Mouse (Mus musculus): ENCODE measurements around the gene Car11.
"Not testable (repeated sequence)": the region's sequence is repeated elsewhere in the genome, so short reads cannot be mapped to it uniquely, and the experiment has no call there.

Car11 gene

DNA sequence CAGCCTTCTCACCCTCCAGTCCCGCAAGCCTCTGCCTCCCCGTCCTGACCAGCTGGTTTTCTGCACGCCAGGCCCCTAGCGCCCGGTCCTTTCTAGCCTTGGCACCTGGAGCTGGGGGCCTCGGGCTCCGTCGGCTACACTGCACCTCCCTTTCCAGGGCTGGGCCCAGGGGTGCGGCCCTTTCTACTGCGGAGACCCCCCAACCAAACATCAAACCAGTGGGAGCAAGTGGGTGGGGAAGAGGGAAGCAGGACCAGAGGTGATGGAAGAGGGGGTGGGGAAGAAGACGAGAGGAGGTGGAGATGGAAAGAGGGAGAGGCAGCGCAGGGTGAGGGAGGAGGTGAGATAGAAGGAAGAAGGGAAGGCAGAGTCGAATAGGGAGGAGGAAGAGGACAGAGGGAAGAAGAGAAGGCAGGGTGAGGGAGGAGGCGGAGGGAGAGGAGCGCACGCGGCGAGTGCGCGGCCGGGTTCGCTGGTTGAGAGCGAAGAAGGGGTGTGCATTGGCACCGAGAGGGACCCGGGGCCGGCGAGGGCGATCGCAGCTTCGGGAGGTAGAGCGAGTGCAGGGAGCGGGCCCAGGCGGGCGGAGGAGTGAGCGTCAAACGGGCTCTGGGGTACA is at the start of gene Car11:
Gene Car11 (plus strand): TSS at position 321 of the 619 bp plus-strand sequence.
- DNase-seq = no peak

- DNase-seq = not testable (repeated sequence)
Observed at GRCm38 (mm10) chr7:45650484-45650883, 49.2 kb upstream of the Car11 start.

GRCm38 (mm10) chr7:45654424-45655047 is 45.1 kb upstream of the Car11 start:
- DNase-seq = no peak

GRCm38 (mm10) chr7:45660746-45661478 is 38.7 kb upstream of the Car11 start:
- DNase-seq = no peak

- not testable (repeated sequence) for DNase-seq
Observed at GRCm38 (mm10) chr7:45661702-45662101, 37.9 kb upstream of the Car11 start.

DNA sequence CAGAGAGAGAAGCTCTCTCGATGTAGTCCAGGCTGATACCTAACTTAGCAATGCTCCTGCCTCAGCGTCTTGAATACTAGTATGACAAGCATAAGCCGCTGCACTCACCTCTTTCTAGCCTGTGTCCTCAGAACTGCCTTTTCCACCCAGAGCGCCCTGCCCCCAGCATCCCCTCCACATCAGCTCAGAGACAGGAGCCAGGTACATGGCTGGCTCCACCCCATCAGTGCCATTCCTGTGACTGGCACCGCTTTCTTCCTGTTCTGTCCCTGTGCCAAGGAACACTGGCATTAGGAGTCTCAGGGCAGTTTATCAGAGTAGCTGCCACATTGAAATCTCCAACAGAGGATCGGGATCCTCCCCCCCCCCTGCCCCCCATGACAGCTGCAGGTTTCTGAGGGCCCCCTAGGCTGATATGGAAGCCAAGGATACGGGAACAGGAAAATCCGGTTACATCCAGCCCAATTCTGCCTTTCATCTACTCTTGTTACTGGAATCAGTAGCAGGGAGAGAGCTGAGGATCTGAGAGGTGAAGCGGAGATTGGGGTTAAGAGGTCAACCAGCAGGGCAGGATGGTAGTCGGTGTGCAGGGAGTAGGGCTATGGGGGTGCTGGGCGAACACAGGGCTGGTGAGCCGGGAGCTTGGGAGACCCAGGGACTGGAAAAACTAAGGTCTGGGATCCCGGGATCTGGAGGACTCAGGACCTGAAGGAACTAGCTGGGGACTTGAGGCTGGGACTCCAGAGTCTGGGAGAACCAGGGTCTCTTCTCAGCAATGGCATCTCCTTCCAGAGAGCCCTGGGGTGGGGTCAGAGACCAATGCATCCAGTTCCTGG is 34.1 kb upstream of the Car11 start:
- no peak for DNase-seq

DNA sequence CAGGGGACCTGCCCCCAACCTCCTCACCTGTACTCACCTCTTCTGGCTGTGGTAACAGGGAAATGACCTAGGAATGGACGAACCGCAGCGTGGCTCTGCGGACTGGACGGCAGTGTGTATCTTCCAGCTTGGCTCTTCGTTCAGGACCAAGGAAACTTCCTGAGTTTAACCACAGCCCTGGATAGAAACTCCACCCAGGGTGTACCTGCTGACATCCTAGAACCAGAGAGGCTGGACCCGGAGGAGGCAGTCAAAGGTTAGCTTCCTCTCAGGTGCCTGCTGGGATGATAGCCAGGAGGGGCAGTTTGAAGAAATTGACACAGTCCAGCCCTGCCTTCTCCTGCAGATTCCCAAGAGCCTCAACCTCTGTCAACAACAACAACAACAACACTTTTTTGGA is 33.5 kb upstream of the Car11 start, which contains the start of gene Fut2:
Gene Fut2 (minus strand): TSS at position 234 of the 400 bp plus-strand sequence.
- DNase-seq = no peak

- DNase-seq = no peak
Observed at GRCm38 (mm10) chr7:45667761-45668160, 31.9 kb upstream of the Car11 start.

DNA sequence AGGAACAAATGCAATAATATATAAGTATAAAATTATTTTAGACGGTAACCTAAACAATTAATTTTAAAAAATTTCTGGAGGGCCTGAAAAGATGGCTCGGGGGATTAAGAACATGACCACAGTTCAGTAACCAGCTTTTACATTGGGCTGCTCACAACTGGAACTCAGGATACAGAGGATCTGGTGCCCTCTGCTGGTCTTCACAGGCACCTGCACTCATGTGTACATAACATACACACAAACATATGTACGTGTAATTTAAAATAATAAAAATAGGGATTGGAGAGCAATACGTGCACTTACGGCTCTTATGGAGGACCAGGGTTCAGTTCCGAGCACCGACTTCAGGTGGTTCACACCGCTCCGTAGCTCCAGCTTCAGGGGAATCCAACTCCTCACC is 30.7 kb upstream of the Car11 start:
- DNase-seq = no peak

- DNase-seq = no peak
Observed at GRCm38 (mm10) chr7:45677627-45678295, 21.9 kb upstream of the Car11 start.

DNA sequence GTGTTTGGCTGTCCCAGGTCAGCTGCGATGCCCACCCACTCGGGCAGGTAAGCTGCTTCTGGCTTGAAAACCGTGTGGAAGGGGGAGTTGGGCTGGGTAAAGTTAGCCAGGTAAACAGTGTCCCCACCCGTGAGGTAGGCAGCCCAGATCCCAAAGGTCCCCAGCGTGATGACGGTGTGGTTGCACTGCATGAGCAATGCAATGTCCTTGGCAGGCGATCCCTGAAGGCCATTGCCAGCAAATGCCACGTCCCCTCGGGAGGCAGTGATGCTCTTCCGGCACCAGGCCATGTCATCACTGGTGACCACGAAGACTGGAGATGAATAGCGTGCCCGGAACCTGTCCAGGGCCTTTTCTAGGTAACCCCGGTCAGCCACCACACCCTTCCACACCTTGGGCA is 21.1 kb upstream of the Car11 start:
- DNase-seq = no peak

DNA sequence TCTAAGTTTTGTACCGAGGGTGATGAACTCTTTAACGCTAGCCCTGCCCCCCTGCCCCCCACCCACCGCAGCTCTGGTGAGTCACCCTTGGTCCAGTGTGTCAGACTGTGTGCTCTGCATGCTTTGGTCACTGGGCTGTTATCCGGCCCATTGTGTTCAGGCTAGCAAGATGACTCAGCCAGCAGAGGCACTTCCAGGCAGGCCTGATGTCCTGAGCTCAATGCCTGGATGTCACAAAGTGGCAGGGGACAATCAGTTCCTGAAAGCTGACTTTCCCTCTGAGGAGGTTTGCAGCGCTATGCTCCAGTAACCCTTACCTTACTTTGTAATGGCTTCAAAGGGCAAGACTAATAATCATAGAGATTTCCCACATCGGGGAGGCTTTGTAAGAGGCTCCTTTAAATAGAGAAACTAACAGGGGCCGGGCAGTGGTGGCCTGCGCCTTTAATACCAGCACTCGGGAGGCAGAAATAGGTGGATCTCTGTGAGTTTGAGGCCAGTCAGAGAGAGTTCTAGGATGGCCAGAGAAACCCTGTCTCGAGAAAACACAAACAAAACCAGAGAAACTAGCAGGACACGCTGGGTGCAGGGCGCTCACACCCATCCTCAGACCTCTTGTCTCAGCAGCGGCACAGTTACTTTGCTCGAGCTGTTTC is 19.5 kb upstream of the Car11 start:
- peak; percentile 62 for DNase-seq

DNA sequence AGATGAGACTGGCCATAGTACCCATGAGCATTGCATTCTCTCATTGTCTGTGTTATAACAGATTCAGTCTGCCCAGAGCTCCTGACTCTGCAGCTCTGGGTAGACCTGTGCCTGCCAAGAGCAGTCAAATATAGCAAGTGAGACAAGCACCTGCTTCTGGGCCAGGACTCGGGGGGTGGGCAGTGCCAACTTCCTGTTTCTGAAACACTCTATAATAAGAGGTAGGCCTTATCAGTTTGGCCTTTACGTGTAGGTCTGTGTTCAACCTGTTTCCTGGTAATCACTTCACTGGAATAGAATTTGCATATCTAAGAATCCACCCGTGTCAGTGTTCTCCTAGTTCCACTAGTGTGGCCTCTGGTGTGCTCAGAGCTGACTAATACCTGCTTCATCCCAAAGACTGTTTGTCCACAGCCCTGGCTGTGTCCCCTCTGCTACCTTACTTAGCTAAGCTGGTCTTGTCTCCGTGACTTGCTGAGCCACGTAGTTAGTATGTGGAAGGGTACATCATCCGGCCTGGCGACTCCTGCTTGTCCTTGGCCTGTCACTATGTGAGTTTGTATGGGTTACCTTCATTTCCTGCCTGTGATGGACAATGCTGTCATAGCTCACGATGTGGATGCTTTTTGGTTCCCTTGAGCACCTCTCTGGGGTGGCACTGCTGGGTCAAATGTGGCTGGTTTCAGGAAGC is 18.5 kb upstream of the Car11 start:
- DNase-seq = no peak

DNA sequence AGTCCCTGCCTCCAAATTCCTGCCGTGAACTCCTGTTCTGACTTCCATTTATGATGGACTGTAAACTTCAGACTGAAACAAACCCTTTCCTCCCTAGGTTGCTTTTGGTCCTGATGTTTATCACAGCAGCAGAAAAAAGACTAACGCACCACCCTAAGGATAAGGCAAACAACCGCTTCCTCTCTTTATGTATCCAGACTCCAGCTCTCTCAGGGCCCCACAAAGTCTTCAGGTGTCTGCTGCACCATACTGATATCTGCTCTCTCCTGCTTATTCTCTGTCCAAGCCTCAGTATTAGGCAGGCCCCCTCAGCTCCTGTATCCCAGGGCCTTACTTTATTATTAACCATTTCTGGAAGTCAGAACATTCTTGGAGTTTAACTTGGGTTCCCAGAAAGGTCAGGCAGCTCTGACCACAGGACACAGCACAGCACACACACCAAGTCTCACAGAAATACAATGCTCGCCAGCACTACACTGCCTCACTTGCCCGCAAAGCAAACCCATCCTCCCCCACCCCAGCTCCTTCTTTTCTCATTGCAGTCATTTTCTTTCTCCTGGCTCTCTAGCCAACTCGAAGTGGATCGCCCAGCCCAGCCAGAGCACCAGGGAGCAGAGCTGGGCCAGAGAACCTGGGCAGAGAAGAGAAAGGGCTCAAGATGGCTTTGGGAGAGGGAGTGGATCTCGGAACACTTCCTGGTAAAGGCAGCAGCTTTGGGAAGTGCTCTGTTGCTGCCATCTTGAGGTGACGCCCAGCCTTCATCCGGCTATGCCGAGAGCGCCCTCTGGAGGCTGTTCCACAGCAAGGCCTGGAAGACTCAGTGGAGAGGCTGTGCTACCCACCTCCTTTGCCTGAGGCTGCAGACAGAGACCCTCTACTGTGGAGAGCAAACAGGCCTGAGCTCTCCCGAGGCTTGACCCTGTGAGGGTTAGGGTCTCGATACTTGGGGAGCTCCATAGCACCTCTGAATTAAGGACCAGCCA is 17.2 kb upstream of the Car11 start:
- peak; percentile 91 for DNase-seq

GRCm38 (mm10) chr7:45683396-45684050 is 16.1 kb upstream of the Car11 start, which contains the start of gene Ntn5:
Gene Ntn5 (plus strand): TSS chr7:45684022.
- no peak for DNase-seq

DNA sequence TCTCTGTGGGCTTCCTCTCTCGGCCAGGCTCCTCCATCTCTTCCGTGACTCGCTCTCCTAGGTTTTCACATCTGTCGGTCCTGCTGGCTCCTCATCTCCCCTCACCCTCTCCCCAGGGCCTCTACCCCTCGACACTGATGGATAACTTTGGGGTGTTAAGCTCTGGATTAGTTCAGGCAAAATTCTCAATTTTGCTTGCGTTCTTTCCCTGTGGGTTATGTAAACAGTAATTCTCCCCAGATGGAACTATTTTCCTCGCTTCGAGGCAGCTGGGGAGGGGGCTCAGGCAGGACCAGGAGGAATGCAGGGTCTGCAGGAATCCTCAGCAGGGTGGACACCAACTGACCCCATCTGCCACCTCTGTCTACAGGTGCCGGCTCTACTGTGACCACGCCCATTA is 13.8 kb upstream of the Car11 start:
- no peak for DNase-seq

DNA sequence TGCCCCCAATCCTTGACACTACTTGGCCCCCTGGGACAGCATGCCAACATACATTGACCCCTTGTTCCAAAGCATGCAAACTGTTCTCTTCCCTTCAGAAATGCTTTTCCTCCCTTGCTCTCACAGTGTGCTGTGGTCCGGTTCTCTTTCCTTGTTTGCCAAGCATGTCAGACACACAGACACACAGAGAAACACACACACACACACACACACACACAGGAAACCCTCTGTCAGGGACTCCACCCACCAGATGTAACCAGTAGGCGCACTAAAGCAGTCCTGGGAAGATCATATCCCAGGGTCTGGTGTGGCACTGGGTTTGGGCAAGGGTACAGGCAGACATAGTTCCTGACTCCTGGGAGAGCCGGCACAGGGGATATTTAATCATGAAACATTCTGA is 12.8 kb upstream of the Car11 start:
- no peak for DNase-seq

DNA sequence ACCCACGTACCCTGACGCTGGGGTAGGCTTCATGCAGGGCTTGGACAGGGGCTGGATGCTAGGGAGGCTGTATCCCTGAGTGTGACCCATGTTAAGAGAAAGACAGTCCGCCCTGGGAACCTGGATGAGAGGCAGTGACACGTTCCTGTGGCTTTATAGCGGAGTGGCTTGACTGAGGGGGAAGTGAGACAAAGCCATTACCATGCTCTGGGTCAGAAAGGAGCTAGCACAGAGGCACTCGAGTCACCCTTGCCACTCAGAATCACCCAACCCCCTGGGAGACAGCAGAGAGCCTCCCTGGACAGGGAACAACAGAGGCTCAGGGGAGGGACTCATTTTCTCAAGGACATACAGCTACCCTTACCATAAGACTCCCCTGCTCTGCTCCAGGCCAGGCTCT is 10.5 kb upstream of the Car11 start:
- DNase-seq = no peak

DNA sequence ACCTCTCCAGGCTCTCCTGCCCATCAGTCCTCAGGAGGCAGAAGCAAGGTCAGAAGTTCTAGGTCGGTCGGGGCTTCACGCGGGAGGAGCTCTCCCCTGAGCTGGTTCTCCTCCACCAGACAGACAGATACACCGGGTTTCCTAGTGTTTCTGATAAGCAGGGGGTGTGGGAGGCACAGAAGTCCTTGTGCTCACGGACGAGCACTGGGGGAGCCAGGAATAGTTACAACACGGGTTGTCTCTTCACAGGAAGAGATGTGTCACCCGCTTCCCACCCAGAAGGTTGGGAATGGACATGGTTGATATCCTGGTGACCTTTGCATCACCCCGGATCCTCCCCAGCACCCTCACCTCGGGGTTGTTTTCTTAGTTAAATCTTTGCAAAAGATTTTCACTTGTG is 9.8 kb upstream of the Car11 start:
- DNase-seq = no peak

DNA sequence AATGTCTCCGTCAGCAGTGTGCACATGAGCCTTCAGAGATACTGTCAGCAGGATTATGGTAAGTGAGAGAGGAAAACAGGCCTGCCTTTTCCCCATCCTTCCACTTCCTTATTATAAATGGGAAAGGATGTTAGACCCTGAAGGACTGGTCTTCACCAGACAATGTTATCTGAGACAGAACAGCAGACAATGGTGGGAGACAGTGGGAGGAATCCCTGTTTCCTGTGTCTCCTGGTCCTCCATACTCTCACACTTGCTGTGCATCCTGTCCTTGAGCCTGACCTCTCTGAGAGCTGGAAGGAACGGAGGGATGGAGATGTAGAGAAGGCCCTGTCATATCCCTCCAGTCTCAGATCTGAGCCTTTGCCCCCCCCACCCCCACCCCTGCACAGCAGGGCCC is 7.3 kb upstream of the Car11 start:
- DNase-seq = no peak

Measured in kidney, postnatal 14 days (tissue).